Mouse (Mus musculus) mammary gland, adult 2 months (tissue): ENCODE results near the gene Prss46. TPM values are rescaled to one million over a fixed set of nuclear protein-coding genes. Genes with fewer than 3 reads are reported as not detected.

Experiments
- polyA plus RNA-seq: library from polyadenylated mRNA; depleted of rRNA; stranded (reverse); fragments of >200 nt; gene quantifications from 2 replicates; pipeline ENCODE4 v1.2.3, GENCODE M21; 2012; ENCODE audit warnings: low replicate concordance; rRNA removed

Prss46 gene
- not detected in 2 replicates for polyA plus RNA-seq

DNA sequence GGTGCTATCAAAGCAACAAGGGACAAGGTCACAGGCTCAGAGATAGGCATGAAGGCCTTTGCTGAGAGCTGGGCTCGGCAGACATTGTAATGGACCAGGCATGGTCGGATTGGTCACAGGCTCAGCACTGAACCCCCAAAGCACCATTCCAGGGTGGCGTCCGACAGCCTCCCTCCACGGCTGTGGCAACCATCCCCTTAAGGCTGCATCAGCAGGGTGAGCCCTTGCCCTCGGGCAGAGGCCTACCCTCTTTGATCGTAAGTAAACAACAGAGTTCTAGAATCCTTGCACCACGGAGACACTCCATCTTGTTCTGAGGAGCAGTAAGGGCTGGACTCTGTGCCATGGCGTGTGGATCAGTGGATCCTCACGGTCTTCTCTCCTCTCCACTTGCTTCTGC is at the start of gene Prss46:
Gene Prss46, plus strand, starts transcription at position 301 of the 400 bp plus-strand sequence.

DNA sequence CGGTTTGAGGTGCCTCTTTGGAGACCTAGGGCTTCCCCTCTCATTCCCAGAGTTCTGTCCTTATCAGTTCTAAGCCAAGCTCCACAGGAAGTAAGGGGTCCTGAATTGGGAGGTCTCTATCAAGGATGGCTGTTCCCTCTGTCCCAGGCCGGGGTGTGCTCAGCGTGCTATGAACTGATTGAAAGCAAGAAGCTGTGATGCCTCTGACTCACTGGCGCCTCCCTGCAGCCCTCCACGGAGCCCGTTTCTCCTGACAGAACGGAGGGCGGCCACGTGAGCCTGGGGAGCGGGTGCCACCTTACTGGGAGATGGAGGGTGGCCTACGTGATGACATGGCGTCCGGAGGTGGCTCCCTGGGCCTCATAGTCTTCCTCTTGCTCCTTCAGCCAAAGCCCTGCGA is 46.4 kb upstream of the Prss46 start, which contains the start of gene Prss42:
Gene Prss42, plus strand, starts transcription at position 301 of the 400 bp plus-strand sequence.

DNA sequence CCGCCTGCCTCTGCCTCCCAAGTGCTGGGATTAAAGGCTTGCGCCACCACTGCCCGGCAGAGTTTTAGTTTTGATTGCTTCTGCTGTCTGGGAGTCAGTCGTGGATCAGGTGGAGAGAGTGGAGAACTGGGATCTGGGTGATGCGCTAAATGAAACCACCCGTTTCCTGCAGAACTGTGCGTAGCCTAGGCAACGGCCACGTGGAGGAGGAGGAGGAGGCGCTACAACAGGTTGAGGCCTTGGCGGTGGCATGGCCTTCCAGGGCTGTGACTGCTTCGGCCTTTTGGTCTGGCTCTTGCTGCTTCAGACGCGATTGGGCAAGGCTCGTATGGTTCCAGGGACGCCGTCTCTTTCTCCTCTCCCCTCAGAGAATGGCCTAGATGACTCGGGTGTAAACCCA is 30.5 kb upstream of the Prss46 start, which contains the start of gene Prss44:
Gene Prss44, plus strand, starts transcription at position 206 of the 400 bp plus-strand sequence.

DNA sequence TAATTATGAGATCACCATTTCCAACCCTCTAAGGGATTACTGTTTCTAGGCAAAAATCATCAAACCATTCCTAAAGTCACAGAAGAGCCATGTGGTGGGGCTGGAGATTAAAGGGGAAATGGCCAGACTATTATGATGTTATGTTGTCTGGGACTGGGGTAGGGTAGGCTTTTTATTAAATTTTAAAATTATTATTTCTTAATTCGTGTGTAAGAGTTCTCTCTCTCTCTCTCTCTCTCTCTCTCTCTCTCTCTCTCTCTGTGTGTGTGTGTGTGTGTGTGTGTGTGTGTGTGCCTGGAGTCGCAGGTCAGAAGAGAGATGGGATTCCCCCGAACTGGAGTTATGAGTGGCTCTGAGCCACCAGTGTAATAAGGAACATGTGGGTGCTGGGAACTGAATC is 17.9 kb upstream of the Prss46 start, which contains the start of gene Prss43:
Gene Prss43, plus strand, starts transcription at position 301 of the 400 bp plus-strand sequence.

DNA sequence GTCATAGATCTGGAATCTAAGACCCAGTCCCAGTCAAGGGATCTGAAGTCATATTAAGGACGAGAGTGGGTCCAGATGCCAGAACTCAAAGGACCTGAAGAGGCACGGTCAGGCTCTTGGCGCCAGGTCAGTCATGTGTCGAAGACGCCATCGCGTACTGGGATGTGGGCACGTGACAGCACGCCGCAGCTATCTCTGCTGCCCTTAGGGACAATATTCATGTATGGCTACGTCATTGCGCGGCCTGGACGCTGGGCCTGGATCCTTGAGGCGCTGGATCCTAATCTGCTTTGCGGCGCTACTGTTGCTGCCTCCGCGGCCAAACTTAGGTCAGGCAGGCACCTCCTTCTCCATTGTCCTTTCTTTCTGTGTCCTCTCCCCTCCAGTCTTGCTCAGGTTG is 9.9 kb upstream of the Prss46 start, which contains the start of gene Prss45:
Gene Prss45, plus strand, starts transcription at position 178 of the 400 bp plus-strand sequence.

DNA sequence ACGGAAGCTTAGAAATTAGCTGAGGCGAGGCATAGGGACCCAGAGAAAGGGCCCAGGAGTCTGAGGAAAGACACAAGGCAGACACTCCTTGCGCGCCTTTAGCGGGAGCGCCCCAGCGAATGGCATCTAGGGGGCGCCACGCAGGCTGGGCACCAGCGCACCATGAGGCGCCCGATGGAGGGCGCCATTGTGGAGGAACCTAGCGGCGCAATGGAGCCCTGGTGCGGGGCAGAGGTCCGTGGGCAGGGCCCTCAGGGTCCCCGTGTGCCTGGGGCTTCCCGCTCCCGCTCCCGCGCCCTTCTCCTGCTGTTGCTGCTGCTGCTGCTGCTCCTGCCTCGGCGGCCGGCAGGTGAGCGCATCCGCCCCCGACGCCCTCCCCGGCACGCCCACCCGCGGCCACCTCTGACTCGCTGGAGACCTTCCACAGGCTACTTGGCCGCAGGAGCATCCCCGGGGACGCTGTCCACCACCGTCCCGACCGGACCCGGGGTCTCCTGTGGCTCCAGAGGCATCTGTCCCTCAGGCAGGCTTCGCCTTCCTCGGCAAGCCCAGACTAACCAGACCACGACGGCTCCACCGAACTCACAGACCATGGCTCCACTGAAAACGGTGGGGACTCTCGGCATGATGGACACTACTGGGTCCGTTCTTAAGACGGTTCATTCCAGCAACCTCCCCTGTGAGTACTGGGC is 13.6 kb downstream of the Prss46 start, which contains the start of gene Prss50:
Gene Prss50, plus strand, starts transcription at position 187 of the 692 bp plus-strand sequence.

DNA sequence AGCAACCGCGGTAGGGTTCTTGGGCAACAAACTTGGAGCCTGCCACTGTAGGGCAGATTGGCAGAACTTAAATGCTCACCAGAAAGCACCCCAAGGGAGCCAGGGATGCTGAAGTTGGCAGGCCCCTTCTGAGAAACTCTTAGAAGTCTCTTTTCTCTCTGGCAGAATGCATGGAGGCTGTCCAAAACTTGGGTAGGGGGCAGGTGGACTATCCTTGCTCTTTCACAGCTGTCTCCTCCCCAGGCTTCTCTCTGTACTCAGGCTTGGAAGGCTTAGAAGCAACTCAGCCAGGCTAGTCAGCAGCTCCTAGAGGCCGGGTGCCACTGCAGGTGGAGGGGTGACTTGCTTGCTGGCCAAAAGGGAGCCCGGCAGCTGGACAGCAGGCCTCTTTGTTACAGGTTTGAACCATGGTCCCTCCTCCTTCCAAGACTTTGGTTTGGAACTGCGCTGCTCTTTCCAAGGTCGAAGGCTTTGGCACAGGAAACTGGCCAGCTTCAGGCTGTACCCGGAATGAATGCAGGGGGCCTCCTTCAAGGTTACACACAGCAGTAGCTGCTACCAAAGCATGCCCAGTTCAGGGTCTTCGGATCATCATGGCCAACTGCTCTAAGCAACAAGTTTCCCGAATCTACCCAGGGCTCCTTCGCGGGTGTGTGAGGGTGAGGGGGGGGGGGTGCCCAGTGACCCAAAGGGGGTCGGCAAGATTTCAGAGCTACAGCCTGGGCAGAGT is 35.0 kb downstream of the Prss46 start, which contains the start of gene Als2cl:
Gene Als2cl, plus strand, starts transcription at position 680 of the 730 bp plus-strand sequence.

DNA sequence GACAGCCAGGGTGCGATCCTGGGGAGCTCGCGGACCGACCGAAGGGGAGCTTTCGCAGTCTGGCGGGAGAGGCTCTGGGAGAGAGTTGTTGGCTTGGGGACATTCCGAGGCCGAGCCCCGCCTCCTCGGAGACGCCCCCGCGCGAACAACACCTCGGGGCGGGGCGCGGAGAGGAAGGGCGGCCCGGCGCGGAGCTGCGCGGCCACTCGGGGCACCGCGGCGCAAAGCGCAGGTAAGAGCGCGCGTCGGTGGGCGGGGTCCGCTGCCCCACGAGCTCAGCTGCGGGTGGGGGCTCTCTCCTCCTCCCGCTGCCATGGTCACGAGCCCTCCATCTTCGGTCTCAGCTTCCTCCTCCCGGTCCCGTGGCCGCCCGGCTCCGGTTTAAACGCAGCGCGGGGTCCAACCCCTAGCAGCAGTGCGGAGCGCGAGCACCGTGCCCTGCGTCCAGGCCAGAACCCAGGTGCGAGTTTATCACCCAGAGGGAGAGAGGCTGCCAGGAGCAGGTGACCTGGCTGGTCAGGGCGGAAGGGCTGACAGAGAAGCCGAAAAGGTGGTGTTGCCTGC is 35.8 kb downstream of the Prss46 start, which contains the start of gene Tmie:
Gene Tmie, minus strand, starts transcription at position 116 of the 564 bp plus-strand sequence.

Other genes starting within 250 kb of the Prss46 start
- 11.2 and 11.4 TPM in 2 replicates for gene Nradd, start 220.1 kb upstream of the Prss46 start, polyA plus RNA-seq
- gene Nbeal2, start 190.3 kb upstream of the Prss46 start, polyA plus RNA-seq = 43.4 and 66.9 TPM in 2 replicates
- gene Ccdc12, start 188.0 kb upstream of the Prss46 start, polyA plus RNA-seq = 70.4 and 96.1 TPM in 2 replicates
- gene Myl3, start 102.6 kb upstream of the Prss46 start, polyA plus RNA-seq = 1.2 and 7.3 TPM in 2 replicates
- gene Pth1r, start 97.4 kb upstream of the Prss46 start, polyA plus RNA-seq = 93.3 and 128 TPM in 2 replicates
- gene Prss42, start 46.3 kb upstream of the Prss46 start, polyA plus RNA-seq = not detected in 2 replicates
- gene Prss44, start 30.5 kb upstream of the Prss46 start, polyA plus RNA-seq = not detected in 2 replicates
- gene Prss43, start 17.8 kb upstream of the Prss46 start, polyA plus RNA-seq = 0.04 TPM in 1 of 2 replicates, not detected in the other
- not detected in 2 replicates for gene Prss45, start 9.9 kb upstream of the Prss46 start, polyA plus RNA-seq
- gene Prss50, start 13.5 kb downstream of the Prss46 start, polyA plus RNA-seq = 0.07 TPM in 1 of 2 replicates, not detected in the other
- 63.3 and 112 TPM in 2 replicates for gene Als2cl, start 35.4 kb downstream of the Prss46 start, polyA plus RNA-seq
- 5.6 and 7.9 TPM in 2 replicates for gene Tmie, start 35.6 kb downstream of the Prss46 start, polyA plus RNA-seq
- not detected in 2 replicates for gene Fam240a, start 72.4 kb downstream of the Prss46 start, polyA plus RNA-seq
- gene Tdgf1, start 101.7 kb downstream of the Prss46 start, polyA plus RNA-seq = 0.11 and 0.17 TPM in 2 replicates
- gene Lrrc2, start 107.0 kb downstream of the Prss46 start, polyA plus RNA-seq = 4.2 TPM in 1 of 2 replicates, not detected in the other
- 5.4 and 9.1 TPM in 2 replicates for gene Rtp3, start 146.1 kb downstream of the Prss46 start, polyA plus RNA-seq
- gene Ltf, start 174.8 kb downstream of the Prss46 start, polyA plus RNA-seq = 41.0 and 80.0 TPM in 2 replicates
- gene Ccrl2, start 213.0 kb downstream of the Prss46 start, polyA plus RNA-seq = 4.3 and 7.2 TPM in 2 replicates